Mouse (Mus musculus) left cerebral cortex, adult 18-20 months (tissue): ENCODE data around the gene Dpy30. TPM values are rescaled to one million over a fixed set of nuclear protein-coding genes. Genes with fewer than 3 reads are reported as not detected.

ENCODE experiments used
- DNase-seq, 2 experiments: peaks; one replicate each; pipeline ENCODE4 v3.0.0; 2021 to 2022; ENCODE audit warnings: low spot score in 2 of 2, mixed read lengths in 1 of 2
- total RNA-seq, 2 experiments: library from RNA; stranded (reverse); gene quantifications; 2 replicates each; pipeline ENCODE4 v1.2.3; 2021

Dpy30 gene
- total RNA-seq, 2 experiments from 2014 or later = 51.2 to 51.7 TPM

DNA sequence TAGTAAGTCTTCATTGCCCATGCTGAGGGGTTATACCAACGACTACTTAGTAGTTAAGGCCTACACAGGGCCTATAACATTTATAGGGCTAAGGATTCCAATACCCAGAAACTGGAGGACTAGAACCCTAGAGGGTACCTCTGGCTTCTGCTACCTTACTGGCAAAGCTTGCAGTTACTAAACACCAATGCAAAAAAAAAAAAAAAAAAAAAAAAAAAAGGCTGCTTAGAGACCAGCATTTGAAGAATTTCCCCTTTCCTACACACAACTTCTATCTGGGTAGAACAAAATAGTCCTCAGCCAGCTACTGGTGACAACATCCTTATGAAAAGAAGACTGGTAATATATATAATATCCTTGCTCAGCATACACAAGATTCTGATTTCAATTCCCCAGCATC lies 58.1 kb downstream of the Dpy30 start:
- DNase-seq = no peak

GRCm38 (mm10) chr17:74265156-74265505 lies 58.6 kb downstream of the Dpy30 start:
- DNase-seq = no peak

DNA sequence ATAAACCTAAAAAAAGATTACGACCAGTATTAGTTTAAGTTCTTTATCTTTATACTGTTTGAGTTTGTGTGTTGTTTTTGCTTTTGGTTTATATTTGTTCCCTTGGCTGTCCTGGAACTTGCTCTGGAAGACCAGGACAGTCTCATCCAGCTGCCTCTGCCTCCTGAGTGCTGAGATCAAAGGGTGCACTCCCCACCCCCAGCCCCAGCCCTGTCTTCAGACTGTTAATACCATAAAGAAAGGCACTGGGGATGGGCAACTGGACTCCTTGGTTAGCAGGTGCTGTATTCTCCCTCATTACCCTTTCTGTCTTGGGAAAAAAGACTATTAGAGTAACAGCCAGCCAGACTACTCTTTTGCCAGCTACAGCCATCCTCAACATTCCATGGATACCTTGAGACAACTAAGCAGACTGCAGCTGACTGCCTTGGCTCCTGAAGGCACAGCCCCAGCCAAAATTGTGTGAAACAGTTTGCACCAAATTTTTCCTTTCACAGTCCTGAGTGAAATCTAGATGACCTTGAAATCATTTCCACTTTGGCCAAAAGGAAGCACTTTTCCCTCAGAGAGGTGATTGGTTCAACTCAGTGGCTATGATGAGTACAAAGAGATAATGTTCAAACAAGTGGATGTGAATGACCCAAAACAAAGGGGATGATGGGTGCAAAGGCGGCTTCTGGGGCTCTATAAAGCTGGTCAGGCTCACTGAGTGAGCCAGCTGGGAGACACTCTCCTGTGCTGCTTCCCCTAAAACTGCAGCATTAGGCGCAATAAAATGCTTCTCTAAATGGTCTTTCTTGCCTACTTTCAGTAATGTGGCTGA lies 59.2 kb downstream of the Dpy30 start:
- DNase-seq = no peak

DNA sequence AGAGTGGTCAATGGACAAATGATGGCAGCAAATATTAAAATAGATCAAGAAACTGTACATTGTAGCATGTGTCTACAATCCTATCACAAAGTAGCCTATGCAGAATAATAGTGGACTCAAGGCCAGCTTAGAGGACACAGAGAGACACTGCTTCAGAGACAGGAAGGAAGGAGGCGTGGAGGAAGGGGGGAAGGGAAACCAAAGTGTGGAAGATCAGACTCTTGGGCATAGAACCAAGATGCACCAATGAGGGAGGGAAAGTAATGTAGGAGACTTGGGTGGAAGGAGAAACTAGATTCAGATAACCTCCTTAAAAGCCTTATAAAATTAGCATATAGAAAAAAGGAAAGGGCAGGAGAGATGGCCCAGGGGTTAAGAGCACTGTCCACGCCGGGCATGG lies 61.3 kb downstream of the Dpy30 start:
- DNase-seq = no peak

Other genes starting within 250 kb of the Dpy30 start
- 10 to 100 TPM; 40.7 to 41.0 TPM for gene Memo1, start 28.4 kb downstream of the Dpy30 start, total RNA-seq
- gene Spast, start 15.0 kb upstream of the Dpy30 start, total RNA-seq = 10 to 100 TPM; 51.1 to 55.4 TPM
- 10 to 100 TPM; 11.8 to 15.2 TPM for gene Slc30a6, start 71.7 kb upstream of the Dpy30 start, total RNA-seq
- under 1 TPM; 0.19 to 0.35 TPM for gene Nlrc4, start 135.2 kb upstream of the Dpy30 start, total RNA-seq
- 10 to 100 TPM; 72.8 to 83.4 TPM for gene Yipf4, start 165.5 kb upstream of the Dpy30 start, total RNA-seq
- 100 to 1,000 TPM; 117 to 130 TPM for gene Birc6, start 204.4 kb upstream of the Dpy30 start, total RNA-seq